ENCODE assay signal across 12 mouse cellular contexts in genomic region chr5:118359646-118360373, GRCm38 (mm10).
A peak's percentile ranks its signal among the peaks of the same experiment; 100 is the strongest.
DNase-seq lines count a peak whose midpoint lies in the region; ATAC-seq and TF ChIP-seq lines count a peak whose summit lies in the region.
"Had no signal": no experiment of that assay in that cellular context is flagged by ENCODE, and none has a peak within 500 bp of the region (broad histone marks: within the 10 kb centered on the region; RNA-seq: fewer than 3 reads in every experiment).

No protein-coding gene starts in this region.

- no peak overlapping the region for H3ac ChIP-seq in C2C12 (ENCODE audit: control insufficient read depth, insufficient read length, low read depth)

- H3K79me3 ChIP-seq in C2C12 (ENCODE audit: low read depth): no peaks in the 10 kb centered on the region

- H3K9me3 ChIP-seq in heart, embryonic 10.5 days: no peaks in the 10 kb centered on the region
- no peaks in the 10 kb centered on the region for H3K9me3 ChIP-seq in heart, embryonic 11.5 days (replicated peaks; ENCODE audit: control insufficient read depth, low read length)
- no peaks in the 10 kb centered on the region for H3K9me3 ChIP-seq in forebrain, embryonic 10.5 days
- H3K9me3 ChIP-seq: hindbrain, embryonic 15.5 days; midbrain, embryonic 15.5 days had no signal

- WGBS in heart, embryonic 10.5 days: 50% methylated on average over 13 of the region's 13 CpGs
- WGBS in heart, embryonic 11.5 days (ENCODE audit: insufficient replicate concordance): 42% methylated on average over 13 of the region's 13 CpGs
- WGBS in forebrain, embryonic 10.5 days: 85% methylated on average over 13 of the region's 13 CpGs

- H3K27me3 ChIP-seq in heart, embryonic 10.5 days (ENCODE audit: insufficient read depth, poor library complexity, severe bottlenecking): peaks cover 5% of the 10 kb centered on the region; the same call in 1 of the 2 replicates
- no peaks in the 10 kb centered on the region for H3K27me3 ChIP-seq in heart, embryonic 11.5 days (ENCODE audit: control insufficient read depth, insufficient read depth, low read length)
- no peaks in the 10 kb centered on the region for H3K27me3 ChIP-seq in C2C12 (ENCODE audit: control insufficient read depth, insufficient read depth, insufficient read length)
- H3K27me3 ChIP-seq in forebrain, embryonic 10.5 days (ENCODE audit: poor library complexity, severe bottlenecking): peaks cover 16% of the 10 kb centered on the region
- H3K27me3 ChIP-seq: hindbrain, embryonic 15.5 days; midbrain, embryonic 15.5 days had no signal

- no peak overlapping the region for H3K4me2 ChIP-seq in heart, embryonic 11.5 days
- H3K4me2 ChIP-seq: hindbrain, embryonic 15.5 days; midbrain, embryonic 15.5 days had no signal

- H3K27ac ChIP-seq in heart, embryonic 10.5 days: peak overlapping the region; percentile 42; the same call in 1 of the 2 replicates
- H3K27ac ChIP-seq in heart, embryonic 11.5 days (ENCODE audit: low read depth, low read length): no peak overlapping the region
- H3K27ac ChIP-seq in forebrain, embryonic 10.5 days: no peak overlapping the region
- H3K27ac ChIP-seq: hindbrain, embryonic 15.5 days; midbrain, embryonic 15.5 days had no signal

- no peak overlapping the region for H3K4me3 ChIP-seq in heart, embryonic 10.5 days
- no peak overlapping the region for H3K4me3 ChIP-seq in heart, embryonic 11.5 days (ENCODE audit: low read depth, low read length)
- H3K4me3 ChIP-seq in C2C12 (ENCODE audit: insufficient read depth, poor library complexity, severe bottlenecking): no peak overlapping the region
- no peak overlapping the region for H3K4me3 ChIP-seq in forebrain, embryonic 10.5 days
- H3K4me3 ChIP-seq: hindbrain, embryonic 15.5 days; midbrain, embryonic 15.5 days had no signal

- no peak for ATAC-seq in heart, embryonic 11.5 days (replicated peaks; ENCODE audit: insufficient number of reproducible peaks, low FRiP score, low TSS enrichment)
- peak; percentile 67 for ATAC-seq in granulocyte monocyte progenitor cell, adult 5-6 weeks (replicated peaks; ENCODE audit: poor library complexity, severe bottlenecking)
- ATAC-seq: midbrain, embryonic 15.5 days had no signal

- no peaks in the 10 kb centered on the region for H3K79me2 ChIP-seq in C2C12 (ENCODE audit: control insufficient read depth, insufficient read depth)

- H3K9ac ChIP-seq in heart, embryonic 11.5 days (ENCODE audit: low read depth, low read length): no peak overlapping the region
- H3K9ac ChIP-seq: hindbrain, embryonic 15.5 days; midbrain, embryonic 15.5 days had no signal

- H3K36me3 ChIP-seq in heart, embryonic 10.5 days: no peaks in the 10 kb centered on the region
- H3K36me3 ChIP-seq in heart, embryonic 11.5 days (ENCODE audit: control insufficient read depth, insufficient read depth, low read length): no peaks in the 10 kb centered on the region
- H3K36me3 ChIP-seq in C2C12 (ENCODE audit: control insufficient read depth, insufficient read depth): no peaks in the 10 kb centered on the region
- no peaks in the 10 kb centered on the region for H3K36me3 ChIP-seq in forebrain, embryonic 10.5 days (replicated peaks)
- H3K36me3 ChIP-seq: hindbrain, embryonic 15.5 days; midbrain, embryonic 15.5 days had no signal

- DNase-seq in heart, embryonic 10.5 days (ENCODE audit: low spot score): no peak
- DNase-seq in naive thymus-derived CD4-positive, alpha-beta T cell, adult 2 months (ENCODE audit: low read depth): peak; percentile 71
- DNase-seq in retina, embryonic 14.5 days (ENCODE audit: low spot score): no peak
- no peak for DNase-seq in embryo, embryonic 10.5 days (ENCODE audit: low spot score)
- DNase-seq in forebrain, embryonic 10.5 days (ENCODE audit: extremely low spot score, low spot score): no peak
- DNase-seq: layer of hippocampus, postnatal 36 days; right cerebral cortex, postnatal 25 days had no signal

- H3K4me1 ChIP-seq in heart, embryonic 10.5 days: peaks cover 52% of the 10 kb centered on the region
- H3K4me1 ChIP-seq in heart, embryonic 11.5 days (ENCODE audit: control insufficient read depth, insufficient read depth, low read length): peaks cover 9% of the 10 kb centered on the region; the same call in 1 of the 2 replicates
- peaks cover 34% of the 10 kb centered on the region for H3K4me1 ChIP-seq in forebrain, embryonic 10.5 days

- TF ChIP-seq CTCF in C2C12 (IDR thresholded peaks at IDR 0.05; ENCODE audit: control insufficient read depth, insufficient read depth, insufficient read length): no peak

TF ChIP-seq in C2C12, 6 proteins besides CTCF, POLR2A, EP300 and RAD21:
- TF ChIP-seq MYOG (IDR thresholded peaks at IDR 0.05; ENCODE audit: control insufficient read depth, extremely low read depth, insufficient read length): no peak
- peak; percentile 36 for TF ChIP-seq MYOD1 (IDR thresholded peaks at IDR 0.05; ENCODE audit: control insufficient read depth, insufficient read length, low read depth)
